Mouse (Mus musculus) ES-E14 (cell line): ENCODE measurements around the gene Cactin. TPM values are rescaled to one million over a fixed set of nuclear protein-coding genes. Genes with fewer than 3 reads are reported as not detected.

Experiments
- DNase-seq: peaks from one replicate; pipeline ENCODE4 v3.0.0-alpha.2; 2013; ENCODE audit warnings: low read depth, low spot score
- H3K27ac ChIP-seq: 2 replicates; pipeline ENCODE4 v1.5.1; 2012; ENCODE audit warnings: low read depth, mild to moderate bottlenecking, low read length, moderate library complexity, mixed read lengths; ENCODE audit not compliant: poor library complexity, insufficient read depth, severe bottlenecking
- H3K36me3 ChIP-seq: 2 replicates; pipeline ENCODE4 v1.6.1; 2012; ENCODE audit warnings: mild to moderate bottlenecking, low read length, moderate library complexity, mixed read lengths; ENCODE audit not compliant: control insufficient read depth, poor library complexity, insufficient read depth, severe bottlenecking
- H3K4me1 ChIP-seq, 2 experiments: fragments of 150-350 bp in 1 of 2; sonication (generic) in 1 of 2; 2 replicates each; pipeline ENCODE4 v1.6.1; 2012; ENCODE audit warnings: low read length in 2 of 2, mild to moderate bottlenecking in 1 of 2, mixed read lengths in 1 of 2; ENCODE audit not compliant: control insufficient read depth in 2 of 2, insufficient read depth in 2 of 2, poor library complexity in 1 of 2
- H3K4me3 ChIP-seq, 2 experiments: fragments of 150-350 bp in 1 of 2; sonication (generic) in 1 of 2; 2 replicates each; pipeline ENCODE4 v1.5.1; 2012; ENCODE audit warnings: low read length in 2 of 2, low read depth in 1 of 2, mild to moderate bottlenecking in 1 of 2, mixed read lengths in 1 of 2; ENCODE audit not compliant: insufficient read depth in 1 of 2, poor library complexity in 1 of 2, severe bottlenecking in 1 of 2
- H3K9ac ChIP-seq: 2 replicates; pipeline ENCODE4 v1.6.1; 2012; ENCODE audit warnings: low read depth, mild to moderate bottlenecking, low read length, mixed read lengths; ENCODE audit not compliant: poor library complexity, insufficient read depth, severe bottlenecking
- H3K9me3 ChIP-seq: fragments of 150-350 bp; sonication (generic); 2 replicates; pipeline ENCODE4 v1.6.1; 2012; ENCODE audit warnings: low read depth, mild to moderate bottlenecking, low read length; ENCODE audit not compliant: control insufficient read depth, insufficient read depth
- CHD2 ChIP-seq: IDR thresholded peaks from 2 replicates; pipeline ENCODE4 v1.6.1; 2014; ENCODE audit warnings: mild to moderate bottlenecking, low read depth, low read length, inconsistent platforms
- HCFC1 ChIP-seq: IDR thresholded peaks from 2 replicates; pipeline ENCODE4 v1.6.1; 2012; ENCODE audit warnings: low read length, inconsistent platforms, borderline replicate concordance; ENCODE audit not compliant: insufficient read depth
- MAFK ChIP-seq: IDR thresholded peaks from 2 replicates; pipeline ENCODE4 v1.6.1; 2014; ENCODE audit warnings: mild to moderate bottlenecking, low read depth, low read length, inconsistent platforms; ENCODE audit not compliant: insufficient read depth
- ZC3H11A ChIP-seq: IDR thresholded peaks from 2 replicates; pipeline ENCODE4 v1.6.1; 2012; ENCODE audit warnings: low read depth, mild to moderate bottlenecking, inconsistent platforms, low read length, borderline replicate concordance
- ZNF384 ChIP-seq: IDR thresholded peaks from 2 replicates; pipeline ENCODE4 v1.6.1; 2012; ENCODE audit warnings: low read depth, low read length, inconsistent platforms
- in situ Hi-C, 2 experiments: fragments of 600-800 bp; cut with MboI; formaldehyde crosslinking; loops; one replicate each; pipeline ENCODE4 v1.15.1; 2025; ENCODE audit warnings: low sequenced_read_pairs in 2 of 2, inconsistent platforms in 1 of 2; ENCODE audit not compliant: unreplicated experiment in 2 of 2
- total RNA-seq: library from RNA; depleted of rRNA; stranded (reverse); fragments of 300-350 nt; gene quantifications from 2 replicates; pipeline ENCODE4 v1.2.3, GENCODE M21; 2012

The Cactin gene
- total RNA-seq, 1 experiment: 54.9 TPM

- in situ Hi-C loops: no loop called here
- H3K9me3 ChIP-seq: no peaks in the 10 kb centered on the region
- TF ChIP-seq ZC3H11A: no peak
- no peak for TF ChIP-seq CHD2
- no peak for TF ChIP-seq ZNF384
- no peak for TF ChIP-seq HCFC1
- TF ChIP-seq MAFK: no peak
- H3K27ac ChIP-seq: no peak overlapping the region
- peak overlapping the region; percentile 40 to 45; a peak in 3 of 4 replicates for H3K4me3 ChIP-seq
- peaks cover 4 to 32% of the 10 kb centered on the region in 2 experiments for H3K4me1 ChIP-seq
- DNase-seq: no peak
- 0 out of 2 replicates have a peak overlapping the region, but pooled peaks have one; percentile 12 for H3K9ac ChIP-seq
- peaks cover 5% of the 10 kb centered on the region; the same call in 1 of the 2 replicates for H3K36me3 ChIP-seq
Observed at GRCm38 (mm10) chr10:81290698-81291460, 30.0 kb upstream of the Cactin start.

DNA sequence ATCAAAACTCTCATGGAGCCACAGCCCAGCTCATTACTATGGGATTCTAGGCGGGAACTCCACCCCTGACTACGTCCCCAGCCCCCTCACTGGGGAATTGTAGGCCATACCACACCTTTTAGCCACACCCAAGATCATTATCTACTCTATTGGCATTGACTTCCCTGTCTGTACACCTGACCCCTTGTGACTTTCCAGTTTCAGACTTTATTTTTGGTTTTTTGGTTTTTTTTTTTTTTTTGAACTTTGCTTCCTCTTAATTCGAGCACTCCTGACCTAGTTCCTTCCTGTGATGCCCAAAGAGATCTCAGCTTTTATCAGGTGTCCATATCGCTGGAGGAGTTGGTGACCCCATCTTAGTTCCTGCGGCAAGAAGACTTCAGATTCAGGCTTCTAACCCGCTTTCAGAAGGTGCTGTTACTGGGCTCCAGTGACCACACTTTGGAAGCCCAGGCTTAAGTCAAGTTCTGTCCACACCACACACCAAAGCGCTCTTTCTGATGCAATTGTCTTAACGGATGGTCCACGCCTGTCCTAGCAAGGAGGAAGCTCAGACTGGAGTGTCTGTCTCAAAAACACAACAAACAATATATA, 29.3 kb upstream of the Cactin start, which contains the start of gene Tjp3:
Gene Tjp3 (minus strand): TSS at position 71 of the 594 bp plus-strand sequence.
- in situ Hi-C loops: no loop called here
- Histone ChIP-seq H3K4me1 (peaks cover 4 to 32% of the 10 kb centered on the region in 2 experiments), H3K36me3 (peaks cover 5% of the 10 kb centered on the region; the same call in 1 of the 2 replicates), H3K9me3 (no peaks in the 10 kb centered on the region), H3K9ac (0 out of 2 replicates have a peak within 1 kb of the TSS, but pooled peaks have one; percentile 12), H3K27ac (no peak within 1 kb of the TSS), H3K4me3 (peak within 1 kb of the TSS; percentile 40 to 45; a peak in 3 of 4 replicates)
- TF ChIP-seq MAFK (no peak), HCFC1 (no peak), ZC3H11A (no peak), ZNF384 (no peak), CHD2 (no peak)
- DNase-seq: no peak

- peak within 1 kb of the TSS; percentile 83 to 97 for H3K4me3 ChIP-seq
- H3K9ac ChIP-seq: peak within 1 kb of the TSS; percentile 97
- H3K9me3 ChIP-seq: no peaks in the 10 kb centered on the region
- peak; percentile 100 for DNase-seq
- TF ChIP-seq HCFC1 (peak; percentile 60; the same call in 1 of the 2 replicates), ZC3H11A (no peak), CHD2 (0 out of 2 replicates have a peak, but pooled peaks have one; percentile 31)
- peaks cover 4 to 29% of the 10 kb centered on the region in 2 experiments for H3K4me1 ChIP-seq
- peak within 1 kb of the TSS; percentile 67; the same call in 1 of the 2 replicates for H3K27ac ChIP-seq
- in situ Hi-C loops: no loop called here
- H3K36me3 ChIP-seq: peaks cover 5% of the 10 kb centered on the region; the same call in 1 of the 2 replicates
Observed at GRCm38 (mm10) chr10:81292554-81293333, 28.2 kb upstream of the Cactin start, which contains the start of gene Pip5k1c. TSS of gene Pip5k1c (plus strand) at chr10:81292963.

DNA sequence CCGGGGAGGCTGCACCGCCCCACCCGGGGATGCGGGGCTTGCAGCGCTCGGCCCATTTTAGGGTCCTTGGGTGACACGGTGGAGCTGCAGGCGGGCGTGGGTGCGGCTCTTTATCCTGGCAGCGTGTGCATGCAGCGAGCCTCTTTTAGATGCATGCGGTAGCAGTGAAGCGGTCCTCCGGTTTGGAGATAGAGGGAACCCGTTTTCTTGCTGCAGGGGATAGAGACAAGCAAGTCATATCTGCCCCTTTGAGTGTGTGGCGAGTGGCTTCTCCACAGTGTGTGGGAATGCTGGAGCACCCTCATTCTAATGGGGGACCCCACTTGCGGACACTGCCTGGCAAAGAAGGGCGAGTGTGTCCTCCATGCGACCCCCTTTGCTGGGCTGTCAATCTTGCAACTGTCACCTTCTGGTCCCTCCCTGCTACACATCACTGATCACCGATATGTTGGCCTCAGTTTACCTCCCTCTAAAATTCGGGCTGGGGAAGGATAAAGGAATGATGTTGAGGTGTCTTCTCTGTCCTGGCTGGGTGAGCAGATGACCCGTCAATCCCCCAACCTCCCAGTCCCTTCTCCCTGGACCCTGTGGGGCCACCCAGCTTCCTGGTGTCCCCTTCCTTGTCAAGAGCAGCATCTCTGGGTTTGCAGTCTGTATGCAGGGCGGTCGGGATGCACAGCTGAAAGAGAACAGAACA, 27.4 kb upstream of the Cactin start:
- H3K9me3 ChIP-seq: no peaks in the 10 kb centered on the region
- H3K4me1 ChIP-seq: peaks cover 4 to 27% of the 10 kb centered on the region in 2 experiments
- in situ Hi-C loops: no loop called here
- H3K9ac ChIP-seq: peak overlapping the region; percentile 97
- peak overlapping the region; percentile 83 to 97 for H3K4me3 ChIP-seq
- TF ChIP-seq CHD2 (no peak), ZNF384 (no peak), ZC3H11A (no peak), MAFK (no peak), HCFC1 (no peak)
- peaks cover 5% of the 10 kb centered on the region; the same call in 1 of the 2 replicates for H3K36me3 ChIP-seq
- DNase-seq: no peak
- H3K27ac ChIP-seq: no peak overlapping the region
